Mouse (Mus musculus): ENCODE data around the gene Uggt1.

Gene Uggt1

DNA sequence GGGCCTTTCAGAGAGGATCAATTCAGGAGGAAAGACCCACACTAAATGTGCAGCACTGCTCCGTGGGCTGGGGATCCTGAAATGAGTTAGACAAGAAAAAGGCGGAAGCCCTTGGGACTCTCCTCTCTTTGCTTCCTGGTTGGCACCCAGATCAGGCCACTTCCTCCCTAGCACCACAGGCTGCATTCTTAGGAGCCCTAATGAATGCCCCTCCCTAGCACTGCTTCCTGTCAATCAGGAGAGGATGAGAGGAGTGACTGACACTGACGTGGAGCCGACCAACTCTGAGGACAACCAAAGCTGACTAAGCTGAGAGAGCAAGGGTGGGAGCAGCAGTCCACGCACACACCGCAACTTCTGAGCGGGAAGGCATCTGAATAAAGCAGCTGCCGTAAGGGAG is 81.8 kb downstream of the Uggt1 start:
- DNase-seq = no peak

DNA sequence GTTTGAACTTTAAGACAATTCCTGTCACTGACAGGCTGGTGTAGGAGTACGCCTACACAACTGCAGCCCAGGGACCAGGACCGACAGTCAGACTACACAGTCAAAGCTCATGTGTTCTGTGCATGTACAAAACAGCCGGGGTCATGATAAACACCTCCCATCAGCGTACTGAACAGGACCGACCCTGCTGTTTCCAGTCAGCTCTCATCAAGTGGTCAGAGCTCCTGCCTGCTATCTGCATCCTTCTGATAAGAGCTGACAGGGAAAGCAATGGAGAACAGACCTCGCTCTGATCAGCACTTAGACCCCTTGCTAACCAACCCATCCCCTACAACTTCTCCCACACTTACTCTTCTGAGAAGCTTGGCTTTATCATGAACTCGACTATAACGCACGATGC is 83.3 kb downstream of the Uggt1 start:
- no peak for DNase-seq

DNA sequence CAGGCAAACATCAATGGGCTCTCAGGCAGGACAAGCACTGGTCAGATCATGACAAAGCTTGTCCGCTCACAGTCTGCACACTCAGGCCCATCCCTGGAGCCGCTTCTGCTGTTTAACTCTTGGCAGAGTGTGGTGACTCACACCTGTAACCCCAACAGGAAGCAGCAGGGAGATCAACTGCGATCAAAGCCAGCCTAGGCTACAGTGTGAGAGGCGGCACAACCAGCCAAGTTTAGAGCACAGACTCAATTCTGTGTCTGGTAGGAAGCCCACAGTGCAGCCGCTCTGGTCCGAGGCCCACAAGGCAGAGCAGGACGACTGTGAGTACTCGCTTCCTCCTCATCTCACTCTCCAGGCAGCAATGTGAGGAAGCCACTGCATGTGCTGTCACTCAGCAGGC is 84.3 kb downstream of the Uggt1 start:
- DNase-seq = no peak

DNA sequence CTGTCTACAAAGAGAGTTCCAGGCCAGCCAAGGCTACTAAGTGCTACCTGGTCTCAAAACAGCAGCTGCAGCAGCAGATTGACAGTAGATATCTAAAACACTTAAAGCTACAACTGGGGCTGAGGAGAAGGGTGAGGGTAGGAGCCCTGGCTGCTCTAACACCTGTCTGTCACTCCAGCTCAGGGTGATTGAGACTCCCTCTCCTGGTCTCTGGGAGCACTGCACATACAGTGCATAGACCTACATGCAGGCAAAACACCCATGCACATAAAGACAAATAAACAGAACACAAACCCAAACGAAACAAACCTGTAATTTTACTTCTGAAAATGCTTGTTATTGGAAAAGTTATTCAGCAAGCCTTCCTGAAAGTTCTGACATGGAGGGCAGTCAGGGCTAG is 95.1 kb downstream of the Uggt1 start:
- DNase-seq = no peak

DNA sequence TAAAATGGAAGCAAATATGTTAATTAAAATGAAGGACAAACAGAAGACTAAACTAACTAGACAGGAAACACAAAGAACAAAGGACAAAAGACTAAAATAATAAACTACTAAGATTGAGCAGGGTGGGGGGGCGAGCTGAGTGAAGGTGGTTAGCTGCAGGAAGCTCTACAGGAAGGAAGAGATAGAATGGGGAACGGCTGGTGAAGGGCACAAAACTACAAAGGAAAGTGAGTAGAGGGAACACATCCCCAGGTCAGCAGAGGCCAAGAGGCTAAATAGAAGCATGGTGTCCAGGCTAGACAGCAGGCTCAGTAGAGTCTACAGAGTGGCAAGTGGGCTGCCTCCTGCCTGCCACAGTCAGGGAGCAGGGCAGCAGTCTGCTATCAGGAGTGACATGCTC is 95.7 kb downstream of the Uggt1 start:
- DNase-seq = no peak

DNA sequence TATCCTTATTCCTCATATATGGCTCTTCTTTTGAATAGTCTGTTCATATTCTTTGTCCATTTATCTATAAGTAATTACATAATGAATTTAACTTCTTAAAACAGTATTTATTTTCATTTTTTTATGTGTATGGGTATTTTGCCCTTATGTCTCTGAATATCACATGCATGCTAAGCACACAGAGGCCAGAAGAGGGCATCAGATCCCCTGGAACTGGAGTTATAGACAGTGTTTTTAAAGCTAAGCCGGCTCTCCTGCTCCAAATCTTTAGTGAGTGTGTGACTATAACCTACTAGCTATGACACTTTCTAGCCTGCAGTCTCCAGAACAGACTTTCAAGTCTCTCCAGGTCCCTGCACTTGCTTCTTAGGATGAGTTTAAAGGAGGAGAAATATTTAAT is 99.5 kb downstream of the Uggt1 start:
- no peak for DNase-seq

DNA sequence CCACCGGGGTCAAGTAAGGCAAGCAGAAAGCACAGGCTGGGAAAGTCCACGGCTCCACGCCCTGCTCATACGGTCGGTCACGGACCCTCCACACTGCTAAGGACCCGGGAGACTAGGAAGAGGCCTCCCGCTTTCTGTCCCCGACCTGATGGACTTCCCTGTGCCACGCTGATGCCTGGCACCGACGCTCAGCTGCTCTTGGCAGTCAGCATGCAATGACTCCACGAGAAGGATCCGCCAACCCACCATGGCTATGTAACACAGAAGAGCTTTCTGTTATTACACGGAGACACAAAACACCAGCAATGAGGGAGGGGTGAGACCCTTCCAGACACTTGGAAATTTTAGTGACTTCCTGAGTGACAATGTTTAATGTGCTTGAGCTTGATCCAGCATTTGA is 104.2 kb downstream of the Uggt1 start:
- DNase-seq = peak; percentile 13

DNA sequence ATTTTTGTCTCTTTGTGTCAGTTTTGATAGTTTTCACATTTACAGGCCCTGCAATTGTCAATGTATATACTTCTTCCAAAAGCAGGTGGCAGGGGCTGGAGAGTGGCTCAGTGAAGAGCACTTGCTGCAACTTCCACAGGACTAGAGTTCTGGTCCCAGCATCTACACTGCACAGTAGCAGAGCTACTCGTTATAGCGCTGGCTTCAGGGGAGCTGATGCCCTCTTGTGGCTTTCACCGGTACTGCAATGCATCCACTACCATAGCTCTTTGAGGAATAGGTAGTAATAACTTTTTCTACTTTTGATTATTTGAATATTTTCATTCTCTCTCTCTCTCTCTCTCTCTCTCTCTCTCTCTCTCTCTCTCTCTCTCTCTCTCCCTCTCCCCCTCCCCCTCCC is 109.9 kb downstream of the Uggt1 start:
- peak; percentile 53 for DNase-seq

DNA sequence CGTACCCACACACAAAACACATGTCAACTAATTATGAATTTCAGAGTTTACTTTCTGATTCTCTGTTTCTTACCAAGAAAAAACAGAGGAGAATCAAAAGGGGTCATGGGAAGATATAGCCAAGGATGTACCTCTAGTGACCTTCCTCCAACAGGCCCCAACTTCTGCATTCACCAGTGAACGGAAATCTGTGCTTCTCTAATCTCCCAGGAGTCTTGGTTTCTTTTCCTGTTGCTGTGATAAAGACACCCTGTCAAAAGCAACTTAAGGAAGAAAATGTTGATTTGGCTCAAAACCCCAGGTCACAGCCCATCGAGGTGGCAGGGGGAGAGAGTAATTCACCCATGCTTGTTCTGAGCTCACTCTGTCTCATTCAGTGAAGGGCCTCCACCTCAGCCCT is 110.9 kb downstream of the Uggt1 start:
- no peak for DNase-seq

DNA sequence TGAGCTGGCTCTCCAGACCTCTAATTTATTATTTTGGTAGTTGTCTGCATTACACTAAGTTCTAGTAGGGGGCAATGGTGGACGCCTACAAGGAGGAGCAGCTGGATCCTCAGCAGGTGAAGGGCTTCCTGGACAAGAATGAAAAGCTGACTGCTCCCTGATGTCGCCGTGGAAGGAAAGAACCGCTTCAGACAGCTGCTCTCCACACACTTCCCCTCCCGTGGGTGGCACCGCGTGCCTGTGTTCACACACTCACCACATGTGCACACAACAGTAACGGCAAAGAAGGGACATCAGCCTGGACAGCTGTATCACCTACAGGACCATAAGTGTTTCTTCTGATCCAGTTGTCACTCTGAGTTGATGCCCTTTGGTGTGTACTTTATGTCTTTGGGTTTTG is 111.5 kb downstream of the Uggt1 start:
- no peak for DNase-seq

DNA sequence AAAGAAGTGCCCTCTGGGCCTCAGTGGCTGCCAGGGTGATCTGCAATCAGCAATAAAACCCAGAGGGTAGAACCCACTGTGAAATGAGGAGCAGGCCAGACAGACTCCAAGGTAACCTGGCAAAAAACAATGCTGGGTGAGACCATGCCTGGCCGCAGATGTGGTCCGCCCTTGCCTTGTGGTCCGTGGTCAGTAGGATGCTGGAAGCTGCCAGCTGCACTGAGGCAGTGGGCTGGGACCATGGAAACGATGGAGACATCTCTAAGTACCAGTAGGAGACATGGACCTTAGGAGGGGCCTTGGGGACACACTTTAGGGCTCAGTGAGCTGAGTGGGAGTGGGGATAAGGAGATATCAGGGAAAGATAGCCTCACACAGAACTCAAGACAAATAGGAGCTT is 112.3 kb downstream of the Uggt1 start:
- DNase-seq = no peak

DNA sequence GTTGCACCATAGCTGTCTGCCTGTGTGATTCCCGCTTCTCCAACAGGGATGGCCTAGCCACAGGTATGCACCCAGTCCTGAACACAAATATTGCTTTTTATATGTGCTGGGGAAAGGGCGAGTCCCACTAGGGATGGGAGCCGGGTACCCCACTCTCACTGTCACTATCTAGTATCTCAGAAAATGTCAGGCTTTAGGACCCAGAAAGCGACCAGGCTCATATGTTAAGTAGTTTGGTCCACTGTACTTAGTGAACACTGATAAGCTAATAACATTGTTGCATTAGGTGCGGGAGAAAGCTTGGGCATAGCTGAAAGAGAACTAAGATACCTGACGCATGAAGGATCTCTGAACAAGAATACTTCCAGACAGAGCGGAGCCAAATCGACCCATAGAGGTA is 112.8 kb downstream of the Uggt1 start:
- DNase-seq = no peak

DNA sequence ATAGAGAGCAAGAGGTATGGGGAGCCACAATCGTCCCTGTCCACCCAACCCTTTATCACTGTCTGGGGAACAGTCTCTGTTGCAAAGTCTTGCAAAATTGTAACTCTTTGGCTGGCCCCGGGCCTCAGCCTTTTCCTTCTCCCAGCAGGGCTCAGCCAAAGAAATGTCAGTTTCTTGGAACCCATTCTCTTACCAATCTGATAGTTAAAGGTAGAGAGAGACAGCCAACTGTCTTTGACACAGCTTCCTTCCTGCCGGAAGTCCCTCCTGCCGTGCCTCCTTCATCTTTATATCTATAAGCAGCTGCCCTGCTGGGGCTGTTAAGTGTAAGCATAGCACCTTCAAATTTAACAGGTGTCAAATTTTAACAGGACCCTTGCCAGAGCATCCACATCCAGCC is 113.4 kb downstream of the Uggt1 start:
- DNase-seq = no peak

DNA sequence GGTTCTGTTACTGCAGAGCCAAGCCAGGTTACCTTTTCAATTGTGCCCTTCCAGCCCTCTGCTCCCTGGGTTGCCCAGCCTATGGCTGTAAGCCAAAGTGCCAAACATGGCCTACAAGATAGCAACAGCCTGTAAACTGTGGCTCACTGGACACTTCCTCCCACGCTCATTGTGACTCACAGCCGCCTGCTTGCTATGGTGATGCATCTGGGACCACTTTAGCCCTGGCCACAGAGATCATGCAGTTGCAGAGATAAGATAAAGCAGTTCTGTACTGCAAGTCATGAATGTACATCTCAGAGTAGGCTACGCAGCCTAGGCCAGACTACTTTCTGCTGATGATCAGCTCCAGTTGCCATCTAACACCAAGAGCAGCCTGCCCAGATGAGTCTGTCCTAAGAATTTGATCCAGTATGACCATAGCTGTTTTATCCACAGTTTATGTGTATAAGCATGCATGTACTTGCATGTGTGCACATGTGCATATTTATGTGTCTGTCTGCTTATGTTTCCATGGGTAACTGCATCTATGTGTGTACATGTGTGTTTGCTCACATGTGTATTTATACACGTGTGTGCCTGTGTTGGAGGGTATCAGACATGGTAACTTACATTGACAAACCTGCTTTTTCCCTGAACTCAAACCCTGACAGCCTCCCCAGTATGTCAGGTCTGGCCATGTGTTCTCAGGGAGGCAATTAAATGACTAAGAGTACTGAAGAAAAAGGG is 114.0 kb downstream of the Uggt1 start:
- no peak for DNase-seq

DNA sequence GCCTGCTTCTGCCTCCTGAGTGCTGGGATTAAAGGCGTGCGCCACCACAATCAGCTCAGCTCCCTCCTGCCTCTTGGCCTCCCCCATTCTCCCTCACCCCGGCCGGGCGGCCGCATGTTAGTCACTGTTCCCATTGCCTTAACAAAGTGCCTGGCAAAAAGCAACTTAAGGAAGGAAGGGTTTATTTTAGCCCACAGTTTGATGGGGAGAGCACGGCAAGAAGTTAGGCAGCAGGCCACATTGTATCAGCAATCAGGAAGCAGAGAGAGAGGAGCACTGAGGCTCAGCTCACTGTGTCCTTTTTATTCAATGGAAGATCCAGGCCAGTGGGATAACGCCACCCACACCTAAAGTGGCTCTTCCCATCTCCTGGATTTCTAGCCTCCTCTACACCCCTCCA is 114.6 kb downstream of the Uggt1 start:
- DNase-seq = no peak

DNA sequence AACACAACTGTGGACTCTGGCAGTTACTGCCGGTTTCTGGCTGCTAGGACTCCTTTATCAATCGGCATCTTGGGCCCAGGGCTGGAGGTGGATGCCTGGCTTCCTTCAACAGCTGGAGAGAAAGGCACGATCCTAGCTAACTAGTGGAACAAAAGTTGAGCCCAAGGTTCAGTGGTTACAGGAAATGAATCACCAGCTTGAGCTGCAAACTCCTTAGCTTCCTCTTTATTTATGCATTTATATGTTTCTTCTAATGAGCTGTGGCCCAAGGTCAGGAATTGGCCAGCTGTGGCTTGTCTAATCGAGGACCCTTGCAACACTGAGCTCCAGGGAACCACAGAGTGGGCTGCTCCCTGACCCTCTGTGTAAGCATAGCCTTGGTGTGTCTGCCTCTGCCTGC is 115.4 kb downstream of the Uggt1 start:
- DNase-seq = no peak

DNA sequence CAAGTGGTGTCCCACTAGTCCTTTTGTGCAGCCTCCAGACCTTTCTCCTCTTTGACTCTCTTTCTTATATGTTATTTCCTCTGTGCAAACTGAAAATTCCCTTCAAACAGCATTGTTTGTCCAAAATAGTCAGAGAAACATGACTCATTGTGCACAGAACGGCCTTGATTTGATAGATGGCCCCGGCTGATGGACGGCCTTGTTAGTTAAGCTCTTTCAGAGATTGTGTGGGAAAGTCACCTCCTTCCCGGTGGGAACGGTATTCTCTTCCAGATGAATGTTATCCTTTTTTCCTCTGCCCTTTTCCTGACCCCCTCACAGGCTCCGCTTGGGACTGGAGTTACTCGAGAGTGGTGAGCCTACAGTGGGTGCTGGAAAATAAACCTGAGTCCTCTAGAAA is 119.4 kb downstream of the Uggt1 start:
- no peak for DNase-seq

DNA sequence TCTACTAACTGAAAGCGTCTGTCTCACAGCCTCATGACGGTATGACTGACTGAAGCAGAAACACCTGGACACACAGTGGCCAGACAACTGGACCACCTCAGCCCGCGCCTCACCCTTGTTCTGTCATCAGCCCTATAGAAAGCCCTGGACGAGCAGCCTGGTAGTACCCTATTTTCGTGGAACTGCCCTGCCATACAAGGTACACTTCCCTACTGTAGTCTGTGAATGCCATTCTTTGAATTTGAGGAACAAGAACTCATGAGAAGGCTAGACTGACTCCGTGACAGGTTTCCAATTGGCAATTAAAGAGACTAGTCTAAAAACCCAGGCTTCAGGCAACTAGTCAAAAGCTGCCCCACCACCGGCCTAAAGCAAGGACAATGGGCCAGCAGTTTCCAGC is 123.3 kb downstream of the Uggt1 start:
- DNase-seq = no peak

DNA sequence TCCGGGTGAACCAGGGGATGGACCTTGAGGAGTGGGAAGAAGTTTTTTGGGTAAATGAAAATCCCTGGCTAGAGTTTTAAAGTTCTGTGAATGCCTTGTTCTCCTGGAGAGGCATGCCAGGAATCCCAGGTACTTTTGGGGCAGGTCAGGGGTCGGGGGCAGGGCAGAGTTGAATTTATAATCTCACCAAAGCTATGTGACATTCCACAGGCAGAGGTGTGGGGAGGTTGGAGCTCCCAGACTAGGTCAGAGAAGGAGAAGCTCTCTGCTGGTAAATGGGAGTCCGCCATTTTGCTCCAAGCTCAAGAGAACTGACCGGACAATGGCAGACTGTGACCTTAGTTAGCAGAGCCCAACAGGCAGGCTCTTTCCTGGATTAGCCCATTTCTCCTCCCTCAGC is 125.1 kb downstream of the Uggt1 start:
- DNase-seq = no peak

DNA sequence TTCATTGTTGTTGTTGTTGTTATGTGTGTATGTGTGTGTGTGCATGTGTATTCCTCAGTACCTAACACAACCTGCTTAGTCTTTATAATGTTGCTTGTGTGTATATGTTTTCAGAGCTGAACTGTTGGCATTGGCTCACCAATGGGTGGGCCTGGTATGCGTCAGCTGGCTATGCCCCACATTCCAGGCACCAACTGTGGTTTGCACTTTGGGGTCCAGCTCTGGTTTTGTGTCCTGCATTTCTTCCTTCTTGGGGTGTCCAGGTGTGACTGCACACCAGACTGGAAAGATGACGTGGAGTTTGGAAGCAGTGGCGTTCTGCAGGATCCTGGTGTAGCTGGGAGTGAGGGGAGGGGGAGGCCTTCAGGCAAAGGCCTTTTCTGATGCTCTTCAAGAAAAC is 125.6 kb downstream of the Uggt1 start:
- no peak for DNase-seq

DNA sequence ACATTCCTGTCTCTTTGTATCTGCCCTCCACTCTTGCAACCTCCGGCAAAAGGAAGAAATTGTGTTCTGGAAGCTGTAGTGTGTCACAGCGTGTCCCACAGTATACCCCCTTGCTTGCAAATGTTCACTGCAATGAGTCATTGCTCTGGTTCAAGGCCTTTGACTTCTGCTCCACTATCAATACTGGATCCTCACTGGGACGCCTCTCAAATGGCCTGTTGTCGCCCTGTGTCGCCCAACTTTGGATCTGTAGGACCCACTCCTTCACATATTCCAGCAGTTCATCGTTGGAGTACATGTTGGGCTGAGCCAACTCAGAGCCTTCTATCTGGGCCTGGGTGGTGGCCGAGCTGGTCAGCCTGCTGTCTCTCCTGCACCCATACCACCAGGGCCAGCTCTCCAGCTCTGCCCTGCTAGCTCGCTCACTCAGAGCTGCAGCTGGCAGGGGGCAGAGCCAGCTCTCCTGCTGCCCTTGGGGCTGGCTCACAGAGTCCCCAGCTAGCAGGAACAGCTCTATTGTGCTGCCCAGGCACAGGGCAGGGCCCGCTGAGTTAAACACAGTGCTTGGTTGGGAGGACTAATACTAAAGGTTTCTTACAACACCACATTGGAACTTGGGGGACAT is 126.3 kb downstream of the Uggt1 start:
- DNase-seq = no peak

DNA sequence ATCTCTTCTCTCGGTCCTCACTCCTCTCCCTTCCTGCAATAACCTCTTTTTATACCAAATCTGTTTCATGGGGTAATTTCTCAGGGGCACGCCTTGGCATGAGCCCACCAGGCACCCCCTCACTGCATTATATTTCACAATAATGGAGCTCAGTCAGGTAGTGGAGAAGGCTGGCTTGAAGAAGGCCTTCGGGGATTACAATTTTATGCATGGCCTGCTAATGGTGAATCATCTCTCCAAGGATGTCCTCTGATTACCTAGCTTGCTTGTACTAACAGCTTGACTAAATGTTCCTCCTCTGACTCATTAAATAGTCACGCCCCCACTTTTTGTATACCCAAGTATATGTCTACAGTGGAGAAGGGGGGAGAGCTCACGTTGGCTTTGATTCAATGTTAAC is 128.0 kb downstream of the Uggt1 start:
- no peak for DNase-seq

DNA sequence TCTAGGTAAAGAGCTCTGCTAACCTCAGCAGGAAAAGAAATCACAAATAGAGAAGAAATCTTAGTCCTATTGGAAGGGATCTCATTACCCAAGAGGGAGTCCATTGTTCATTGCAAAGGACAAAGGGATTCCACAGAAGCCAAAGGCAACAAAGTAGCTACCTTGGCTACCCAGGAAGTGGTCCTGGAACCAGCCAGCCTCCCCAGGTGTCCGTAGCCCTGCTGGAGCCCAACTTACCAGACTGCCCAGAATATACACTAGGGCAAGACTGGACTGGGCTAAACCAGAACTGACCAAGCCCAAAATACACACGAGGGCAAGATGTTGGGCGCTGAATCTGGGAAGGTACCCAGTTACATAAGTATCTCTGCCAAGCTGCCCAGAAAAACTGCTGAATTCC is 129.7 kb downstream of the Uggt1 start:
- no peak for DNase-seq

DNA sequence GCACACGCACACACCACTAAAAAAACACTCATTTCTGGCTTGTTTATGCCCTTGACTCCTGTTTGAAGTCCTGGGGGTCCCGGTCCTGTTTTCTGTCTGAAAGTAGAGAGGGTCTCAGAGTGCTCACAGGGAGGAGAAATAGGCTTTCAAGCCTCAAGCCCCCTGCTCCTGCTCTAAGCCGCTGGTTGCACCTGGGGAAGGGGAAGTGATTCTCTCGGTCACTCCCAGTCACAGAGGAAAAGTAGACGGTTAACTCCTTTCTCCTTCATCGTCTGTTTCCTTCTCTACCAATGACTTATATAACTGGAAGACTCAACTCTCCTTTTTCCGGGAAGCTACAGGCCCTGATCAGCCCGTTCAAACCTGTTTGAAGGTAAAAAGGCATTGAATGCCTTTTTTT is 130.8 kb downstream of the Uggt1 start:
- no peak for DNase-seq

DNA sequence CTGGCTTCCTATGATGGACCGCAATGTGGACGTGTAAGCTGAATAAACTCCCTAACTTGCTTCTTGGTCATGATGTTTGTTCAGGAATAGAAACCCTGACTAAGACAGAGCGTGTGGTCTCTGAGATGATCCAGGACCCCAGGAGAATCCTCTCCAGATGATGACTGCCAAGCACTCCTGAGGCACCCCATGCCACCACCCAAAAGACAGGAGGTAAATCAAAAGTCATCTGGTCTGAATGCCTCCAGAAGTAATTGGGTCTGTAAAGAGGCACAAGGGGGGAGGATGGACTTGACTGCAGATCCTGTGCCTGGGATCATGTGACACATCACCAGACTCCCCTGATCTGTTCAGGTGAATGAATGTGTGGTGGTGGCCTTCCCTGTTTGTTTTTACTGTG is 131.9 kb downstream of the Uggt1 start:
- no peak for DNase-seq

Data from cerebellum, adult 11-12 months (tissue).